Comparison of ENCODE assay signal across 8 mouse cellular contexts in the genomic region with DNA sequence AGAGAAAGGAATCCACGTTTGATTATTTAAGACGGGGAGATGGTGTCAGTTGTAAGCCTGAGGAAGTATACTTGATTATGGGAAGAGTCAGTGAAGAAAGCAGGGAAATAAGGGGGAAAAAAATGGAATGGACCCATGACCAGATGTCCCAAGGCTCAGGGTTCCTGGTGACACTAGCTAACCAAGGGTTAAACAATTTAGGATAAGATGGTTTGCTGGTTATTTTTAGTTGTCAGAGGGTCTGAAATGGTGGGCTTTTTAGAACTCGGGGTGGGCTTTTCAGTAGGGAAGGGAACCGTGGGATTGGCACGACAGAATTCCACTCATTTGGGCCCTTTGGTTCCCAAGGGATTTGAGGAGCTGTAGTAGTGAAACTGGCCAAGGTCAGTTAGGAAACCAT. TPM values are rescaled to one million over a fixed set of nuclear protein-coding genes. Genes with fewer than 3 reads are reported as not detected.
DNase-seq lines count a peak whose midpoint lies in the region; ATAC-seq and TF ChIP-seq lines count a peak whose summit lies in the region.

No protein-coding gene starts in this region.

- H3K4me1 ChIP-seq in liver, adult 2 months (ENCODE audit: control insufficient read depth, insufficient read depth, low read length), result peaks cover 24% of the 10 kb centered on the region
- peaks cover 3% of the 10 kb centered on the region; the same call in 1 of the 2 replicates for H3K4me1 ChIP-seq in embryonic facial prominence, embryonic 11.5 days (ENCODE audit: control insufficient read depth, insufficient read depth, low read length)
- H3K4me1 ChIP-seq in hindbrain, embryonic 16.5 days (ENCODE audit: control insufficient read depth, insufficient read depth, low read depth, low read length), result peaks cover 30% of the 10 kb centered on the region
- H3K4me1 ChIP-seq in neural tube, embryonic 12.5 days, result peaks cover 38% of the 10 kb centered on the region

- peak overlapping the region; percentile 83 for H3K27ac ChIP-seq in liver, adult 2 months (replicated peaks; ENCODE audit: insufficient read depth, low read depth, low read length)
- H3K27ac ChIP-seq in embryonic facial prominence, embryonic 11.5 days (replicated peaks; ENCODE audit: low read depth, low read length), result no peak overlapping the region
- peak overlapping the region; percentile 92 for H3K27ac ChIP-seq in hindbrain, embryonic 16.5 days (ENCODE audit: low read depth, low read length)
- H3K27ac ChIP-seq in neural tube, embryonic 12.5 days, result no peak overlapping the region

- peak overlapping the region; percentile 100 for H3K9ac ChIP-seq in liver, adult 2 months (ENCODE audit: low read depth, low read length)
- peak overlapping the region; percentile 94 for H3K9ac ChIP-seq in embryonic facial prominence, embryonic 11.5 days (replicated peaks; ENCODE audit: low read length)
- peak overlapping the region; percentile 98 for H3K9ac ChIP-seq in hindbrain, embryonic 16.5 days (ENCODE audit: low read depth, low read length)
- H3K9ac ChIP-seq in neural tube, embryonic 12.5 days, result peak overlapping the region; percentile 96

- H3K4me2 ChIP-seq in embryonic facial prominence, embryonic 11.5 days (ENCODE audit: low read depth, low read length), result peak overlapping the region; percentile 81
- H3K4me2 ChIP-seq in hindbrain, embryonic 16.5 days (ENCODE audit: low read length), result peak overlapping the region; percentile 87
- peak overlapping the region; percentile 66 for H3K4me2 ChIP-seq in neural tube, embryonic 12.5 days (replicated peaks)

- no peaks in the 10 kb centered on the region for H3K9me3 ChIP-seq in embryonic facial prominence, embryonic 11.5 days (replicated peaks; ENCODE audit: control insufficient read depth, low read length)
- no peaks in the 10 kb centered on the region for H3K9me3 ChIP-seq in hindbrain, embryonic 16.5 days (ENCODE audit: control insufficient read depth, low read length)
- no peaks in the 10 kb centered on the region for H3K9me3 ChIP-seq in neural tube, embryonic 12.5 days

- H3K4me3 ChIP-seq in liver, adult 2 months (ENCODE audit: insufficient read depth, low read depth, low read length), result peak overlapping the region; percentile 100
- peak overlapping the region; percentile 90 for H3K4me3 ChIP-seq in embryonic facial prominence, embryonic 11.5 days (ENCODE audit: low read depth, low read length)
- peak overlapping the region; percentile 98 for H3K4me3 ChIP-seq in hindbrain, embryonic 16.5 days (ENCODE audit: low read length)
- H3K4me3 ChIP-seq in neural tube, embryonic 12.5 days, result peak overlapping the region; percentile 98

- H3K79me2 ChIP-seq in liver, adult 2 months (ENCODE audit: control insufficient read depth, insufficient read depth, low read length), result peaks cover 36% of the 10 kb centered on the region

- peaks cover 3% of the 10 kb centered on the region; the same call in 1 of the 2 replicates for H3K36me3 ChIP-seq in liver, adult 2 months (ENCODE audit: control insufficient read depth, insufficient read depth, low read length)
- no peaks in the 10 kb centered on the region for H3K36me3 ChIP-seq in embryonic facial prominence, embryonic 11.5 days (replicated peaks; ENCODE audit: control insufficient read depth, insufficient read depth, low read depth, low read length)
- no peaks in the 10 kb centered on the region for H3K36me3 ChIP-seq in hindbrain, embryonic 16.5 days (ENCODE audit: control insufficient read depth, insufficient read depth, low read length)
- no peaks in the 10 kb centered on the region for H3K36me3 ChIP-seq in neural tube, embryonic 12.5 days

- no peak for TF ChIP-seq CTCF in liver, adult 2 months (IDR thresholded peaks at IDR 0.05; ENCODE audit: low read depth, low read length)

- no peak for ATAC-seq in embryonic facial prominence, embryonic 11.5 days (replicated peaks; ENCODE audit: insufficient number of reproducible peaks, low FRiP score, low TSS enrichment, low read depth)
- no peak for ATAC-seq in hindbrain, embryonic 16.5 days
- ATAC-seq in neural tube, embryonic 12.5 days (ENCODE audit: low FRiP score, low read depth), result no peak

- peak; percentile 26 for DNase-seq in liver, adult 2 months (ENCODE audit: extremely low read depth, low read depth, low spot score)
- DNase-seq in liver, result no peak
- no peak for DNase-seq in embryonic facial prominence, embryonic 11.5 days (ENCODE audit: low spot score)
- no peak for DNase-seq in left cerebral cortex, adult 8-10 months (ENCODE audit: low spot score in 2 of 2)
- DNase-seq in spleen, adult 18-20 months, result no peak
- DNase-seq in cerebellum, adult 11-12 months, result no peak

- no peaks in the 10 kb centered on the region for H3K27me3 ChIP-seq in liver, adult 2 months (ENCODE audit: control insufficient read depth, insufficient read depth, low read length)
- H3K27me3 ChIP-seq in embryonic facial prominence, embryonic 11.5 days (ENCODE audit: control insufficient read depth, insufficient read depth, low read length), result no peaks in the 10 kb centered on the region
- H3K27me3 ChIP-seq in hindbrain, embryonic 16.5 days (replicated peaks; ENCODE audit: control insufficient read depth, insufficient read depth, low read length), result no peaks in the 10 kb centered on the region
- H3K27me3 ChIP-seq in neural tube, embryonic 12.5 days (replicated peaks), result no peaks in the 10 kb centered on the region

- TF ChIP-seq POLR2A in liver, adult 2 months (IDR thresholded peaks at IDR 0.05; ENCODE audit: extremely low read depth, insufficient read depth, low read length), result no peak

- 1% methylated on average over 5 of the region's 5 CpGs for WGBS in liver, adult 2 months
- WGBS in embryonic facial prominence, embryonic 11.5 days, result 2% methylated on average over 5 of the region's 5 CpGs
- WGBS in hindbrain, embryonic 16.5 days, result 0% methylated on average over 5 of the region's 5 CpGs
- 3% methylated on average over 5 of the region's 5 CpGs for WGBS in neural tube, embryonic 12.5 days

RNA-seq across cellular contexts. Expression of a gene that starts 1.0 kb away (rescaled TPM):
- total RNA-seq in liver, adult 2 months (2014; rRNA removed), result 14.1 and 17.3 TPM in 2 replicates
- 14.9 and 16.5 TPM in 2 replicates for polyA plus RNA-seq in liver, adult 2 months (2012; rRNA removed)
- polyA plus RNA-seq in embryonic facial prominence, embryonic 11.5 days (2014; fragmentation: Nextera tagmentation; extraction: Ambion mirVana), result 6.9 and 8.2 TPM in 2 replicates
- 5.2 and 5.7 TPM in 2 replicates for polyA plus RNA-seq in hindbrain, embryonic 16.5 days (2015; fragmentation: Nextera tagmentation; extraction: Ambion mirVana)
- 13.2 and 13.8 TPM in 2 replicates for polyA plus RNA-seq in neural tube, embryonic 12.5 days (2016; fragmentation: Nextera tagmentation; extraction: Ambion mirVana)
- 100 to 1,000 TPM; 128 to 145 (median 136) TPM for total RNA-seq in left cerebral cortex, adult 8-10 months (2022)

RNA-seq across cellular contexts. Expression of a gene that starts 1.1 kb away (rescaled TPM):
- 14.6 and 14.8 TPM in 2 replicates for total RNA-seq in liver, adult 2 months (2014; rRNA removed)
- 12.0 and 14.2 TPM in 2 replicates for polyA plus RNA-seq in liver, adult 2 months (2012; rRNA removed)
- 227 and 229 TPM in 2 replicates for polyA plus RNA-seq in embryonic facial prominence, embryonic 11.5 days (2014; fragmentation: Nextera tagmentation; extraction: Ambion mirVana)
- polyA plus RNA-seq in hindbrain, embryonic 16.5 days (2015; fragmentation: Nextera tagmentation; extraction: Ambion mirVana), result 263 and 279 TPM in 2 replicates
- polyA plus RNA-seq in neural tube, embryonic 12.5 days (2016; fragmentation: Nextera tagmentation; extraction: Ambion mirVana), result 326 and 329 TPM in 2 replicates
- total RNA-seq in left cerebral cortex, adult 8-10 months (2022), result 100 to 1,000 TPM; 206 to 233 (median 217) TPM

RNA-seq across cellular contexts. Expression of a gene that starts 58.6 kb away (rescaled TPM):
- 48.9 and 60.9 TPM in 2 replicates for total RNA-seq in liver, adult 2 months (2014; rRNA removed)
- 330 and 511 TPM in 2 replicates for polyA plus RNA-seq in liver, adult 2 months (2012; rRNA removed)
- 23.6 and 23.8 TPM in 2 replicates for polyA plus RNA-seq in embryonic facial prominence, embryonic 11.5 days (2014; fragmentation: Nextera tagmentation; extraction: Ambion mirVana)
- 51.2 and 52.0 TPM in 2 replicates for polyA plus RNA-seq in hindbrain, embryonic 16.5 days (2015; fragmentation: Nextera tagmentation; extraction: Ambion mirVana)
- polyA plus RNA-seq in neural tube, embryonic 12.5 days (2016; fragmentation: Nextera tagmentation; extraction: Ambion mirVana), result 41.2 and 42.1 TPM in 2 replicates
- total RNA-seq in left cerebral cortex, adult 8-10 months (2022), result 10 to 100 TPM; 77.9 to 79.8 (median 78.2) TPM

Comparison
In these comparisons a context has a peak if more than half of its experiments do, and no peak if none do; other contexts are left out.
1. H3K27ac ChIP-seq: peak in liver, adult 2 months (single experiment) and hindbrain, embryonic 16.5 days (single experiment); none in embryonic facial prominence, embryonic 11.5 days (single experiment) and neural tube, embryonic 12.5 days (single experiment).
2. RNA of a gene that starts 1.1 kb away (polyA plus RNA-seq): 326 to 329 TPM in neural tube, embryonic 12.5 days, 263 to 279 TPM in hindbrain, embryonic 16.5 days and 227 to 229 TPM in embryonic facial prominence, embryonic 11.5 days; 12.0 to 14.2 TPM in liver, adult 2 months; every median in the first group is over 10 times any median in the second.
3. Peak in every context shown above with its lines, with median percentiles within 50 percentile points of each other: H3K4me3 ChIP-seq, H3K9ac ChIP-seq and H3K4me2 ChIP-seq.